Mouse (Mus musculus): ENCODE results near the gene Wnt10a.

DNA sequence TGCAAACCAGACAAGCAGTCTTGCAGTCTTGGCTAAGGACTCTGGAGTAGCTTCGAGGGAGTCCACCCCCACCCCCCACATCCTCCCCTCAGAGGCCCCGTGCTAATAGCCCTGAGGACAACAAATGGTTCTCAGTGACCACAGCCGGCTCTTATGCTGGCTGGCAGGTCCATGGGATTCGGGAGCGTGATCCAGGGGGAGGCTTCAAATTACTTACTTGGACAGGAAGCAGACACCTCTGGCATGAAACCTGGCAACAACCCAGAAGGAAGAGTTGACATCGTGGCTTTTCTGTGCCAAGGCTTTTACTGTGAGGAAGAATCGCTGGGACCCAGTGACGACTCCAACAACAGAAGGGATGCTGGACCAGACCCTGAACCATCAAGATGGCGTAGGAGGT is 55.0 kb downstream of the Wnt10a start:
- no peak for TF ChIP-seq CTCF (IDR thresholded peaks at IDR 0.05; ENCODE audit: low read depth)
- TF ChIP-seq EP300 (IDR thresholded peaks at IDR 0.05; ENCODE audit: low read depth) = no peak

Measured in liver, postnatal 0 days (tissue).